8 mouse cellular contexts compared by ENCODE assay signal in the genomic region with DNA sequence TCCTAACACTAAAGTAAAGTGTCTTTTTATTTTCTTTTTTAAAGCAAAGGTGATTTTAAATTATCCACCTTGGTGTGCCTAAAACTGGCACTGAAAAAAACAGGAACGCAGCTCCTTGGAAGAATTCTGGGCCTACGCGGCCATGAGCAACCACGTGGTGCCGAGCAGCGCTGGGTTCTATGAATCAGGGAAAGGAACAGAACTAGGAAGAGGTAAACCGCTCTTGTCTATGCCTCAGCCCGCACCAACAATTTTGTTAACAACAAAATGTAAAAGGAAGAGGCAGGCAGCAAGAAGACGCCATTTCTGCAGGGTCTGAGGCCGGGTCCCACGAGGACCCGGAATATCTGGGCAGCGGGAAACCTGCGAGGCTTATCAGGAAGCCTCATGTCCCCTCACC. TPM values are rescaled to one million over a fixed set of nuclear protein-coding genes. Genes with fewer than 3 reads are reported as not detected.
DNase-seq lines count a peak whose midpoint lies in the region; ATAC-seq and TF ChIP-seq lines count a peak whose summit lies in the region.

No protein-coding gene starts in this region.

- no peak for TF ChIP-seq EP300 in ES-Bruce4 (IDR thresholded peaks at IDR 0.05; ENCODE audit: insufficient read depth, low read depth, low read length)

- TF ChIP-seq POLR2A in ES-Bruce4 (IDR thresholded peaks at IDR 0.05; ENCODE audit: insufficient read depth, low read length), result no peak

- peak overlapping the region; percentile 88 for H3K4me2 ChIP-seq in heart, embryonic 12.5 days
- peak overlapping the region; percentile 49 for H3K4me2 ChIP-seq in limb, embryonic 15.5 days
- H3K4me2 ChIP-seq in neural tube, embryonic 15.5 days, result peak overlapping the region; percentile 85

- H3K27ac ChIP-seq in heart, embryonic 12.5 days (ENCODE audit: poor library complexity, severe bottlenecking), result peak overlapping the region; percentile 60
- peak overlapping the region; percentile 22 for H3K27ac ChIP-seq in ES-Bruce4 (ENCODE audit: insufficient read depth, low read length)
- H3K27ac ChIP-seq in limb, embryonic 15.5 days, result peak overlapping the region; percentile 80
- peak overlapping the region; percentile 89 for H3K27ac ChIP-seq in neural tube, embryonic 15.5 days (replicated peaks)

- no peaks in the 10 kb centered on the region for H3K27me3 ChIP-seq in heart, embryonic 12.5 days (replicated peaks)
- no peaks in the 10 kb centered on the region for H3K27me3 ChIP-seq in ES-Bruce4 (ENCODE audit: control insufficient read depth, insufficient read depth, low read length, poor library complexity, severe bottlenecking)
- H3K27me3 ChIP-seq in limb, embryonic 15.5 days, result no peaks in the 10 kb centered on the region
- no peaks in the 10 kb centered on the region for H3K27me3 ChIP-seq in neural tube, embryonic 15.5 days (replicated peaks)

- WGBS in heart, embryonic 12.5 days, result 2% methylated on average over 14 of the region's 14 CpGs
- WGBS in limb, embryonic 15.5 days, result 1% methylated on average over 14 of the region's 14 CpGs
- WGBS in neural tube, embryonic 15.5 days, result 2% methylated on average over 14 of the region's 14 CpGs

- H3K36me3 ChIP-seq in heart, embryonic 12.5 days, result peaks cover 35% of the 10 kb centered on the region
- peaks cover 40% of the 10 kb centered on the region for H3K36me3 ChIP-seq in ES-Bruce4 (ENCODE audit: control insufficient read depth, insufficient read depth, low read length, poor library complexity, severe bottlenecking)
- H3K36me3 ChIP-seq in limb, embryonic 15.5 days, result peaks cover 34% of the 10 kb centered on the region
- peaks cover 34% of the 10 kb centered on the region for H3K36me3 ChIP-seq in neural tube, embryonic 15.5 days

- peaks cover 30% of the 10 kb centered on the region for H3K4me1 ChIP-seq in heart, embryonic 12.5 days (replicated peaks)
- H3K4me1 ChIP-seq in ES-Bruce4 (ENCODE audit: control insufficient read depth, insufficient read depth, low read length), result no peaks in the 10 kb centered on the region
- H3K4me1 ChIP-seq in limb, embryonic 15.5 days, result peaks cover 27% of the 10 kb centered on the region
- peaks cover 34% of the 10 kb centered on the region for H3K4me1 ChIP-seq in neural tube, embryonic 15.5 days

- DNase-seq in heart, postnatal 4 days, result no peak
- DNase-seq in adrenal gland, postnatal 14 days, result no peak
- DNase-seq in spleen, postnatal 10 days (ENCODE audit: low spot score in 2 of 2), result no peak

- peak overlapping the region; percentile 90 for H3K4me3 ChIP-seq in heart, embryonic 12.5 days
- H3K4me3 ChIP-seq in ES-Bruce4 (ENCODE audit: low read depth, low read length), result peak overlapping the region; percentile 92
- H3K4me3 ChIP-seq in limb, embryonic 15.5 days, result peak overlapping the region; percentile 90
- peak overlapping the region; percentile 99 for H3K4me3 ChIP-seq in neural tube, embryonic 15.5 days (replicated peaks)

- peak; percentile 17 for ATAC-seq in heart, embryonic 12.5 days (ENCODE audit: insufficient number of reproducible peaks, low FRiP score)
- ATAC-seq in erythroid progenitor cell, adult 5-6 weeks (replicated peaks; ENCODE audit: low FRiP score, poor library complexity, severe bottlenecking), result peak; percentile 49
- ATAC-seq in limb, embryonic 15.5 days (ENCODE audit: insufficient number of reproducible peaks, low FRiP score, low TSS enrichment, low read depth), result peak; percentile 4; the same call in 1 of the 2 replicates
- ATAC-seq in neural tube, embryonic 15.5 days (ENCODE audit: low FRiP score), result peak; percentile 32; the same call in 1 of the 2 replicates

- no peak for TF ChIP-seq CTCF in ES-Bruce4 (IDR thresholded peaks at IDR 0.05; ENCODE audit: low read depth, low read length)

- peak overlapping the region; percentile 81 for H3K9ac ChIP-seq in heart, embryonic 12.5 days
- H3K9ac ChIP-seq in ES-Bruce4 (ENCODE audit: low read depth, poor library complexity, severe bottlenecking), result peak overlapping the region; percentile 85
- H3K9ac ChIP-seq in limb, embryonic 15.5 days, result peak overlapping the region; percentile 44
- peak overlapping the region; percentile 96 for H3K9ac ChIP-seq in neural tube, embryonic 15.5 days (replicated peaks)

- no peaks in the 10 kb centered on the region for H3K9me3 ChIP-seq in heart, embryonic 12.5 days (replicated peaks)
- no peaks in the 10 kb centered on the region for H3K9me3 ChIP-seq in ES-Bruce4 (replicated peaks; ENCODE audit: control insufficient read depth, insufficient read depth, low read length, poor library complexity, severe bottlenecking)
- H3K9me3 ChIP-seq in limb, embryonic 15.5 days, result no peaks in the 10 kb centered on the region
- no peaks in the 10 kb centered on the region for H3K9me3 ChIP-seq in neural tube, embryonic 15.5 days (replicated peaks)

RNA-seq across cellular contexts. Expression of gene Nop56, which starts 0.5 kb away (rescaled TPM):
- 192 and 193 TPM in 2 replicates for polyA plus RNA-seq in heart, embryonic 12.5 days (2016; fragmentation: Nextera tagmentation; extraction: Ambion mirVana)
- 10 to 100 TPM; 61.6 to 65.9 TPM for total RNA-seq in heart, postnatal 4 days (2021)
- 387 and 404 TPM in 2 replicates for polyA plus RNA-seq in ES-Bruce4 (2011; ENCODE audit: insufficient read depth, insufficient read length, low read depth, missing spikeins)
- 125 and 137 TPM in 2 replicates for total RNA-seq in erythroid progenitor cell, adult 5-6 weeks (2015; ENCODE audit: low replicate concordance)
- 121 and 150 TPM in 2 replicates for total RNA-seq in erythroid progenitor cell, adult 5-6 weeks (2017; ENCODE audit: low replicate concordance)
- 252 and 261 TPM in 2 replicates for polyA plus RNA-seq in limb, embryonic 15.5 days (2015; fragmentation: Nextera tagmentation; extraction: Ambion mirVana)
- 275 and 293 TPM in 2 replicates for polyA plus RNA-seq in neural tube, embryonic 15.5 days (2015; fragmentation: Nextera tagmentation; extraction: Ambion mirVana)
- total RNA-seq in adrenal gland, postnatal 14 days (2021), result 115 and 124 TPM in 2 replicates

RNA-seq across cellular contexts. Expression of gene Idh3b, which starts 10.6 kb away (rescaled TPM):
- 218 and 221 TPM in 2 replicates for polyA plus RNA-seq in heart, embryonic 12.5 days (2016; fragmentation: Nextera tagmentation; extraction: Ambion mirVana)
- total RNA-seq in heart, postnatal 4 days (2021), result 100 to 1,000 TPM; 439 to 476 TPM
- polyA plus RNA-seq in ES-Bruce4 (2011; ENCODE audit: insufficient read depth, insufficient read length, low read depth, missing spikeins), result 158 and 163 TPM in 2 replicates
- 64.6 and 87.9 TPM in 2 replicates for total RNA-seq in erythroid progenitor cell, adult 5-6 weeks (2015; ENCODE audit: low replicate concordance)
- total RNA-seq in erythroid progenitor cell, adult 5-6 weeks (2017; ENCODE audit: low replicate concordance), result 21.9 and 47.5 TPM in 2 replicates
- polyA plus RNA-seq in limb, embryonic 15.5 days (2015; fragmentation: Nextera tagmentation; extraction: Ambion mirVana), result 144 and 154 TPM in 2 replicates
- polyA plus RNA-seq in neural tube, embryonic 15.5 days (2015; fragmentation: Nextera tagmentation; extraction: Ambion mirVana), result 193 and 199 TPM in 2 replicates
- 729 and 784 TPM in 2 replicates for total RNA-seq in adrenal gland, postnatal 14 days (2021)

RNA-seq across cellular contexts. Expression of gene Ebf4, which starts 21.2 kb away (rescaled TPM):
- 0.91 and 1.2 TPM in 2 replicates for polyA plus RNA-seq in heart, embryonic 12.5 days (2016; fragmentation: Nextera tagmentation; extraction: Ambion mirVana)
- 1 to 10 TPM; 1.1 to 1.5 TPM for total RNA-seq in heart, postnatal 4 days (2021)
- polyA plus RNA-seq in ES-Bruce4 (2011; ENCODE audit: insufficient read depth, insufficient read length, low read depth, missing spikeins), result 4.8 and 5.3 TPM in 2 replicates
- total RNA-seq in erythroid progenitor cell, adult 5-6 weeks (2015; ENCODE audit: low replicate concordance), result not detected in 2 replicates
- total RNA-seq in erythroid progenitor cell, adult 5-6 weeks (2017; ENCODE audit: low replicate concordance), result 0.64 TPM in 1 of 2 replicates, not detected in the other
- 2.6 and 2.8 TPM in 2 replicates for polyA plus RNA-seq in limb, embryonic 15.5 days (2015; fragmentation: Nextera tagmentation; extraction: Ambion mirVana)
- 4.7 and 7.8 TPM in 2 replicates for polyA plus RNA-seq in neural tube, embryonic 15.5 days (2015; fragmentation: Nextera tagmentation; extraction: Ambion mirVana)
- 3.6 and 4.2 TPM in 2 replicates for total RNA-seq in adrenal gland, postnatal 14 days (2021)

Comparison
In these comparisons a context has a peak if more than half of its experiments do, and no peak if none do; other contexts are left out.
1. H3K27ac ChIP-seq: peak in every context shown above with its lines; median percentile 89 in neural tube, embryonic 15.5 days; 80 in limb, embryonic 15.5 days; 60 in heart, embryonic 12.5 days; 22 in ES-Bruce4.
2. H3K9ac ChIP-seq: peak in every context shown above with its lines; median percentile 96 in neural tube, embryonic 15.5 days; 85 in ES-Bruce4; 81 in heart, embryonic 12.5 days; 44 in limb, embryonic 15.5 days.